Comparison of ENCODE assay signal across 10 mouse cellular contexts in genomic region chr7:30472411-30472810, GRCm38 (mm10). TPM values are rescaled to one million over a fixed set of nuclear protein-coding genes. Genes with fewer than 3 reads are reported as not detected.
A peak's percentile ranks its signal among the peaks of the same experiment; 100 is the strongest.
DNase-seq lines count a peak whose midpoint lies in the region; ATAC-seq and TF ChIP-seq lines count a peak whose summit lies in the region.
"Had no signal": no experiment of that assay in that cellular context is flagged by ENCODE, and none has a peak within 500 bp of the region (broad histone marks: within the 10 kb centered on the region; RNA-seq: fewer than 3 reads in every experiment).

No protein-coding gene starts in this region.

- no peaks in the 10 kb centered on the region for H3K36me3 ChIP-seq in intestine, postnatal 0 days (ENCODE audit: control insufficient read depth, insufficient read depth)
- no peaks in the 10 kb centered on the region for H3K36me3 ChIP-seq in intestine, embryonic 15.5 days
- H3K36me3 ChIP-seq in ES-E14 (ENCODE audit: control insufficient read depth, insufficient read depth, low read length, poor library complexity, severe bottlenecking) = peaks cover 57% of the 10 kb centered on the region
- H3K36me3 ChIP-seq in embryonic facial prominence, embryonic 10.5 days (replicated peaks) = no peaks in the 10 kb centered on the region
- H3K36me3 ChIP-seq: liver, embryonic 13.5 days had no signal

- H3K9me3 ChIP-seq in intestine, postnatal 0 days (ENCODE audit: control insufficient read depth) = no peaks in the 10 kb centered on the region
- no peaks in the 10 kb centered on the region for H3K9me3 ChIP-seq in intestine, embryonic 15.5 days
- no peaks in the 10 kb centered on the region for H3K9me3 ChIP-seq in ES-E14 (ENCODE audit: control insufficient read depth, insufficient read depth, low read depth, low read length)
- H3K9me3 ChIP-seq in embryonic facial prominence, embryonic 10.5 days = 0 out of 2 replicates have a peak, but pooled peaks cover 2% of the 10 kb centered on the region
- H3K9me3 ChIP-seq: liver, embryonic 13.5 days had no signal

- in situ Hi-C loops in ES-E14 (cut with MboI; ENCODE audit: low sequenced_read_pairs in 2 of 2, unreplicated experiment in 2 of 2) = no loop called here

- H3K4me1 ChIP-seq in intestine, postnatal 0 days (replicated peaks; ENCODE audit: control insufficient read depth, insufficient read depth, low read length) = no peaks in the 10 kb centered on the region
- H3K4me1 ChIP-seq in intestine, embryonic 15.5 days (replicated peaks) = no peaks in the 10 kb centered on the region
- H3K4me1 ChIP-seq in ES-E14 (ENCODE audit: control insufficient read depth in 2 of 2, insufficient read depth in 2 of 2, low read length in 2 of 2, poor library complexity in 1 of 2) = peaks cover 3 to 10% of the 10 kb centered on the region in 2 experiments
- H3K4me1 ChIP-seq in embryonic facial prominence, embryonic 10.5 days = peaks cover 3% of the 10 kb centered on the region
- H3K4me1 ChIP-seq: liver, embryonic 13.5 days had no signal

- no peak overlapping the region for H3K4me3 ChIP-seq in intestine, postnatal 0 days (ENCODE audit: low read depth, low read length)
- no peak overlapping the region for H3K4me3 ChIP-seq in intestine, embryonic 15.5 days (replicated peaks)
- no peak overlapping the region for H3K4me3 ChIP-seq in ES-E14 (ENCODE audit: insufficient read depth in 1 of 2, low read depth in 1 of 2, low read length in 2 of 2, poor library complexity in 1 of 2, severe bottlenecking in 1 of 2)
- no peak overlapping the region for H3K4me3 ChIP-seq in embryonic facial prominence, embryonic 10.5 days
- H3K4me3 ChIP-seq: liver, embryonic 13.5 days had no signal

- no peak overlapping the region for H3K27ac ChIP-seq in intestine, postnatal 0 days (ENCODE audit: low read depth, low read length)
- H3K27ac ChIP-seq in intestine, embryonic 15.5 days = no peak overlapping the region
- no peak overlapping the region for H3K27ac ChIP-seq in ES-E14 (ENCODE audit: insufficient read depth, low read depth, low read length, poor library complexity, severe bottlenecking)
- no peak overlapping the region for H3K27ac ChIP-seq in embryonic facial prominence, embryonic 10.5 days (replicated peaks)
- H3K27ac ChIP-seq: liver, embryonic 13.5 days had no signal

- 51% methylated on average over 5 of the region's 5 CpGs for WGBS in intestine, postnatal 0 days
- WGBS in intestine, embryonic 15.5 days = 52% methylated on average over 5 of the region's 5 CpGs
- 47% methylated on average over 5 of the region's 5 CpGs for WGBS in embryonic facial prominence, embryonic 10.5 days

- H3K4me2 ChIP-seq in intestine, postnatal 0 days (replicated peaks; ENCODE audit: low read depth) = no peak overlapping the region
- no peak overlapping the region for H3K4me2 ChIP-seq in intestine, embryonic 15.5 days (replicated peaks)
- H3K4me2 ChIP-seq: liver, embryonic 13.5 days had no signal

- peak; percentile 77 for TF ChIP-seq CTCF in intestine, postnatal 0 days (IDR thresholded peaks at IDR 0.05; ENCODE audit: low read depth)

- no peak for ATAC-seq in intestine, postnatal 0 days
- no peak for ATAC-seq in intestine, embryonic 15.5 days

- 0 out of 2 replicates have a peak, but pooled peaks cover 6% of the 10 kb centered on the region for H3K27me3 ChIP-seq in intestine, postnatal 0 days (replicated peaks; ENCODE audit: control insufficient read depth, insufficient read depth, low read length)
- H3K27me3 ChIP-seq in intestine, embryonic 15.5 days (replicated peaks) = peaks cover 6% of the 10 kb centered on the region
- H3K27me3 ChIP-seq in embryonic facial prominence, embryonic 10.5 days (replicated peaks; ENCODE audit: low read depth, poor library complexity, severe bottlenecking) = peaks cover 20% of the 10 kb centered on the region

- peak; percentile 63 to 66 for DNase-seq in B cell, adult 2 months
- DNase-seq in ES-E14 (ENCODE audit: low read depth, low spot score) = no peak
- DNase-seq in embryonic facial prominence, embryonic 10.5 days (ENCODE audit: low spot score) = peak; percentile 50
- DNase-seq in natural killer cell, adult 2 months (ENCODE audit: low spot score in 2 of 2) = peak; percentile 44 to 46
- DNase-seq in frontal cortex, postnatal 10 days (ENCODE audit: low spot score in 2 of 2) = no peak
- DNase-seq in cerebellum, adult 18-20 months = no peak
- DNase-seq: liver, embryonic 13.5 days had no signal

- H3K9ac ChIP-seq in intestine, postnatal 0 days (ENCODE audit: low read depth, low read length) = no peak overlapping the region
- H3K9ac ChIP-seq in intestine, embryonic 15.5 days = no peak overlapping the region
- H3K9ac ChIP-seq in ES-E14 (ENCODE audit: insufficient read depth, low read depth, low read length, poor library complexity, severe bottlenecking) = no peak overlapping the region
- H3K9ac ChIP-seq: liver, embryonic 13.5 days had no signal

TF ChIP-seq in ES-E14, 5 proteins besides CTCF, POLR2A, EP300 and RAD21:
- TF ChIP-seq ZC3H11A (IDR thresholded peaks at IDR 0.05; ENCODE audit: borderline replicate concordance, low read depth, low read length) (peak; percentile 50; the same call in 1 of the 2 replicates), ZNF384 (IDR thresholded peaks at IDR 0.05; ENCODE audit: low read depth, low read length) (no peak)

RNA-seq across cellular contexts. Expression of gene Nphs1, which starts 14.3 kb away (rescaled TPM):
- 0.10 TPM in 1 of 2 replicates, not detected in the other for polyA plus RNA-seq in intestine, postnatal 0 days (2015; fragmentation: Nextera tagmentation; extraction: Ambion mirVana)
- 1.3 and 3.3 TPM in 2 replicates for polyA plus RNA-seq in intestine, embryonic 15.5 days (2015; fragmentation: Nextera tagmentation; extraction: Ambion mirVana)
- total RNA-seq in ES-E14 (2012; rRNA removed) = 45.7 and 72.5 TPM in 2 replicates
- polyA plus RNA-seq in embryonic facial prominence, embryonic 10.5 days (2016; fragmentation: Nextera tagmentation; extraction: Ambion mirVana) = 0.15 and 0.63 TPM in 2 replicates
- polyA plus RNA-seq: stomach, embryonic 14.5 days had no signal

RNA-seq across cellular contexts. Expression of gene Kirrel2, which starts 14.9 kb away (rescaled TPM):
- polyA plus RNA-seq in intestine, postnatal 0 days (2015; fragmentation: Nextera tagmentation; extraction: Ambion mirVana) = 0.08 and 0.09 TPM in 2 replicates
- 2.0 and 3.0 TPM in 2 replicates for polyA plus RNA-seq in intestine, embryonic 15.5 days (2015; fragmentation: Nextera tagmentation; extraction: Ambion mirVana)
- 10.7 and 29.8 TPM in 2 replicates for total RNA-seq in ES-E14 (2012; rRNA removed)
- polyA plus RNA-seq in embryonic facial prominence, embryonic 10.5 days (2016; fragmentation: Nextera tagmentation; extraction: Ambion mirVana) = 1.3 and 2.2 TPM in 2 replicates

RNA-seq across cellular contexts. Expression of gene Prodh2, which starts 21.0 kb away (rescaled TPM):
- polyA plus RNA-seq in intestine, postnatal 0 days (2015; fragmentation: Nextera tagmentation; extraction: Ambion mirVana) = 3.9 and 5.4 TPM in 2 replicates
- polyA plus RNA-seq in intestine, embryonic 15.5 days (2015; fragmentation: Nextera tagmentation; extraction: Ambion mirVana) = 5.0 and 5.2 TPM in 2 replicates
- total RNA-seq in ES-E14 (2012; rRNA removed) = 0.80 and 0.90 TPM in 2 replicates
- polyA plus RNA-seq in embryonic facial prominence, embryonic 10.5 days (2016; fragmentation: Nextera tagmentation; extraction: Ambion mirVana) = 0.28 TPM in 1 of 2 replicates, not detected in the other
- polyA plus RNA-seq: stomach, embryonic 14.5 days had no signal

RNA-seq across cellular contexts. Expression of gene Aplp1, which starts 27.1 kb away (rescaled TPM):
- 28.2 and 30.1 TPM in 2 replicates for polyA plus RNA-seq in intestine, postnatal 0 days (2015; fragmentation: Nextera tagmentation; extraction: Ambion mirVana)
- polyA plus RNA-seq in intestine, embryonic 15.5 days (2015; fragmentation: Nextera tagmentation; extraction: Ambion mirVana) = 39.0 and 40.8 TPM in 2 replicates
- total RNA-seq in ES-E14 (2012; rRNA removed) = 36.9 and 63.7 TPM in 2 replicates
- 28.6 and 32.3 TPM in 2 replicates for polyA plus RNA-seq in embryonic facial prominence, embryonic 10.5 days (2016; fragmentation: Nextera tagmentation; extraction: Ambion mirVana)

RNA-seq across cellular contexts. Expression of gene Nfkbid, which starts 50.9 kb away (rescaled TPM):
- polyA plus RNA-seq in intestine, postnatal 0 days (2015; fragmentation: Nextera tagmentation; extraction: Ambion mirVana) = 1.2 and 1.3 TPM in 2 replicates
- 2.1 and 2.4 TPM in 2 replicates for polyA plus RNA-seq in intestine, embryonic 15.5 days (2015; fragmentation: Nextera tagmentation; extraction: Ambion mirVana)
- 4.2 and 8.2 TPM in 2 replicates for total RNA-seq in ES-E14 (2012; rRNA removed)
- polyA plus RNA-seq in embryonic facial prominence, embryonic 10.5 days (2016; fragmentation: Nextera tagmentation; extraction: Ambion mirVana) = 1.1 and 1.8 TPM in 2 replicates

Comparison
In these comparisons a context has a peak if more than half of its experiments do, and no peak if none do; other contexts are left out.
1. DNase-seq: peak in B cell, adult 2 months (2 of 2), embryonic facial prominence, embryonic 10.5 days (single experiment) and natural killer cell, adult 2 months (2 of 2); none in ES-E14 (single experiment), frontal cortex, postnatal 10 days (0 of 2) and cerebellum, adult 18-20 months (0 of 2).